Mouse (Mus musculus) forelimb bud, embryonic 11.5 days (tissue): Measurements from ENCODE around the gene Lrrc8b.

ENCODE experiments used
- DNase-seq: peaks from one replicate; pipeline ENCODE4 v3.0.0-alpha.2; 2012; ENCODE audit warnings: low read depth, low spot score

The Lrrc8b gene

GRCm38 (mm10) chr5:105418851-105419250 is 3.3 kb downstream of the Lrrc8b start:
- no peak for DNase-seq

- no peak for DNase-seq
These were observed 10.0 kb downstream of the Lrrc8b start for GRCm38 (mm10) chr5:105425587-105425986.

DNA sequence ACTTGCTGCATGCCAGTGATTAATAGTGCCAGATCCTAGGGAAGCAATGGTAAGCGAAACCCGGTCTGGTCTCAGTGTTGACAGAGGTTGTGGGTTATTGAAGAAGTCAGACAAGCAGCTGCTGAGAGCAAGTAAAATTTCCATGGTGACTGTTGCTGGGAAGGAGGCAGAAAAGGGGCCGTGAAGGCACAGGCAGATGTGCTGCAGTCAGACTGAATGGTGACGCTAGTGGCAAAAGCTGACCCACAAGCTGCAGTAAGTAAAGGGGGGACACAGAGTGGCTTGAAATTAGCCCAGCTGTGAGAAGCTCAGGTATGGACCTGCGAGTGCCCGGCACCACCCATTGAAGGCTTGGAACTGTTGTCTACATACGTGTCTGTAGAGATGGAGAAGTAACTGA is 11.8 kb downstream of the Lrrc8b start:
- no peak for DNase-seq

- DNase-seq = no peak
These were observed 12.8 kb downstream of the Lrrc8b start for GRCm38 (mm10) chr5:105428265-105428974.

GRCm38 (mm10) chr5:105430148-105430547 is 14.6 kb downstream of the Lrrc8b start:
- no peak for DNase-seq

GRCm38 (mm10) chr5:105439608-105440007 is 24.0 kb downstream of the Lrrc8b start:
- no peak for DNase-seq

- DNase-seq = no peak
These were observed 25.5 kb downstream of the Lrrc8b start for GRCm38 (mm10) chr5:105440992-105441535.

DNA sequence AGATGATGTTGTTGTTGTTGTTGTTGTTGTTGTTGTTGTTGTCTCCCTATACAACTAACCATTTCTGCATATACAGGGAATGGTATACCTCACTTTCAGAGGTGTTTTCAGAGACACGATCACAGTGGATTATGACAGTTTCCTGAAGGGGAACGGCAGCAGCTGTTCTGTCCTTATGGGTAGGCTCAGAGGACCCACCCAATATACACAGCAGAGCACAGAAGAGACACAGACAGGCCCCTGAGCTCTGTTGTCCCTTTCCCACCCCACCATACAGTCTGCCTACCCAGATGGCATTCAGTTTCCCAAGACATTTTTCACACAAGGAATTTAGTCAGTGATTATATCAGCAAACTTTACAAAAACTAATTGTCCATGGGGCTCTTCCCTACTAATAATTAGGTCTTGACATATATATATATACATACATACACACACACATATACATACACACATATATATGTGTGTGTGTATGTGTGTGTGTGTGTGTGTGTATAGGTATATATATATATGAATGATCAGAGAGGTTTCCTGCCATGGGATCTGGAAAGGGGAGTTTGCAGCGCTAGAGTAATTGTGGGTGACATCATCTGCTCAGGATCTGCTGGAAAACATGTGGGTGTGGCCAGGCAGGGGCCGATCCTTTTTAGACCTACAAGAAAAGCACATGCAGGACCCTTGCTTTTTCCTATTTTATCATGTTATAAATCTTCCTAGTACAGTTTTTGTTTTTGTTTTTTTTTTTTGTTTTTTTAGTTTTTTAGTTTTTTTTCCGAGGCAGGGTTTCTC is 26.8 kb downstream of the Lrrc8b start:
- DNase-seq = no peak

- DNase-seq = no peak
These were observed 27.7 kb downstream of the Lrrc8b start for GRCm38 (mm10) chr5:105443057-105443815.

DNA sequence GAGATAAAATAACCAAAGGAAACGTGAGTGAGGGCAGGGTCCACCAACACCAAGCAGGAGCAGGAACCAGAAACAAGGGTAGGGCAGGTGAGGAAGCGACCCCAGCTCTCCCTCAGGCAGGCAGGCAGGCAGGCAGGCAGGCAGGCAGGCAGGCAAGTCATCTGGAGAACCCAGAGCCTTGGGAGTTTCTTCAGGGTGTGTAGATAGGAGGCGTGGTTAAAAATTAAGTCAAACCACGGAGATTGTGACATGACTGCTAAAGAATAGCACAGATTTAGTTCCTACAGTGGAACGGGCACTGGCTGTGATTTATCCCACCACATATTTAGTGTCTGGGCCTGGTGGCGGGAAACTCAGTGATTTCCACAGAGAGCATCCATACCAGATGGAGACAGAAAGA is 30.1 kb downstream of the Lrrc8b start:
- no peak for DNase-seq

DNA sequence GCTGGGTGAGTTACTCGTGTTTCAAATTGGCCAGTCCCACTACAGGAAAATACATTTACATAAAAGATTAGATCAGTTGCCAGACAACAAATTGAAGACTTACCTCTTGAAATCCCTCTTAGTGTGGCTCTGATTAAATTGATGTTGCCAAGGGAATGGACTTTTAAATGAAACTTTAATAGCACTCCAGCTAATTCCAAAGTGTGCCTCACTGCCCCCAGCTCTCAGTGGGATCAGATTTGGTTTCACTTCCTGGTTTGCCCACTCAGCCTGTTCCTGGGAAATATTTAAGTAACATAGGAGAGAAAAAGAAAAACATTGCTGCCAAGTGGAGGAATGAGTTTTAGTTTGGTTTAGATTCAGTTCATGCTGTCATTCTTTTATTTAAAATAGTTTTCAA is 38.5 kb downstream of the Lrrc8b start:
- no peak for DNase-seq

GRCm38 (mm10) chr5:105459077-105459476 is 43.5 kb downstream of the Lrrc8b start:
- DNase-seq = no peak

- no peak for DNase-seq
These were observed 45.0 kb downstream of the Lrrc8b start for GRCm38 (mm10) chr5:105460551-105460950.

DNA sequence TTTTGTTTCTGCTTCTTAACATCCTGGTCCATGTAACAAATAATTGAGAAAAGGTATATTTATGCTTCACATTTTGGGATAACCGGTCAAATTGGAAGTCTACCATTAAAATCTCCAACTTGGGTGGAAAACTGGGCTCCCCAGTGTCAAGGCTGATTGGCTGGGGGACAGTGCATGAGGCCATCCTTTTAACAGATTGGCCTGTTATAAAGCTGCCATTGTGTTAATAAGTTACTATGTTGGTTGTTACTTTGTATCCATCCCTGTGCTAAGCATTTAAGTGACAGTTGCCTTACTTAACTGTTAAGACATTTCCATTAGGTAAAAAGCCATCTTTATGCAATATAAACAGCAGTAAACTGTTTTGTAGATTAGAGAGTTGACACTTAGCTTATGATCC is 45.5 kb downstream of the Lrrc8b start:
- DNase-seq = no peak

DNA sequence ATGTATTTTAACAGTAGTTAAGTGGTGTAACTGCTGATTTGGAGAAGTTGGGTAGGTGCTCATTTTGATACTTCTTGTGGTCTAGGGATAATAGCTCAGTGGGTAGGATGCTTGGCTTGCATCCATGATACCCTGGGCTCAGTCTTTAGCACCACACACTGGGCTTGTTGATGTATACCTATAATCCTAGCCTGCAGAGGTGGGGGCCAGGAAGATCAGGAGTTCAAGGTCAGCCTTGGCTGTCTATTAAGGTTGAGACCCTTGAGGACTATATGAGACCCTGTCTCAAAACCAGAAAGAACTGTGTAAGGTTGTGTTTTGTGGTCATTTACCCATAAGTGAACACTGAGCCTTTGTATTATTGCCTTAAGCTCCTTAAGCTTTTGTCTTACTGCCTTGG is 49.1 kb downstream of the Lrrc8b start:
- no peak for DNase-seq

- DNase-seq = no peak
These were observed 50.0 kb downstream of the Lrrc8b start for GRCm38 (mm10) chr5:105465550-105465949.

- no peak for DNase-seq
These were observed 50.9 kb downstream of the Lrrc8b start for GRCm38 (mm10) chr5:105466471-105466902.

DNA sequence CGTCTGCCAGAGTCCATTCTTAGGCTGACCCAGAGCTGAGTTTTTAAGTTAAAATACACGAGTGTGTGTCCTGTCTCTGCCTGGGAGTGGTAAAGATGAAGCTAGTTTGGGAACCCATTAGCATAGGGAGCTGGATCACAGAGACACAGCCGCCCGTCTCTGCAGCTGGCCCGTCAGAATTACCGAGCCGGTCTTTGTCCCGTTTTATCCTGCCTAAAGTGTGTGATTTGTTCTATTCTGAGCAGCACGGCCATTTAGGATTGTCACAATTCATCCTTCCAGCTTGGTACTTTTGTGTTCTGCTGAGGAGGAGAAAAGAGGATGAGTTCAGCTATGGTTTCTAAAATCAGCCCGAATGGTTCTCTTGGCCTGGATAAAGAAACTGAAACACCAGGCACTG is 51.7 kb downstream of the Lrrc8b start:
- DNase-seq = no peak

- DNase-seq = no peak
These were observed 57.6 kb downstream of the Lrrc8b start for GRCm38 (mm10) chr5:105472983-105473705.

GRCm38 (mm10) chr5:105477527-105477926 is 62.0 kb downstream of the Lrrc8b start:
- no peak for DNase-seq

GRCm38 (mm10) chr5:105479673-105480072 is 64.1 kb downstream of the Lrrc8b start:
- DNase-seq = no peak
